Comparison of ENCODE assay signal across 25 mouse cellular contexts in the genomic region with DNA sequence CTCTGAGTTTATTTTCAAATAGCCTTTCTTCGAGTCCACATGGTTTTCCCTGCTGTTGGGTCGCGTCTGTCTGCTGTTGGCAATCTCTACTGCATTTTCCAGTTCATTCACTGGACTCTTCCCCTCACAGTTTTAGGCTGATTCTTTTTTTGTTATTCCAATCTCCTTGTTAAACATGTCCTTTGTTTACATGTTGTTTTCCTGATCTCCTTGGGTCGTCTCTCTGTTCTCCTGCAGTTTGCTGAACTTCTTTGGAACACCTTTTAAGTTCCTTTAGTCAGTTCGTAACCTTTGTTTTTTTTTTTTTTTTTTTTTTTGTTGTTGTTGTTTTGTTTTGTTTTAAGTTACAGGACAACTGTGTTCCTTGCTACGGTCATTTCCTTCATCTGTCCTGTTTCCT.
"Had no signal": no experiment of that assay in that cellular context is flagged by ENCODE, and none has a peak within 500 bp of the region (broad histone marks: within the 10 kb centered on the region; RNA-seq: fewer than 3 reads in every experiment).

No protein-coding gene starts in this region.

- H3K9ac ChIP-seq: embryonic facial prominence, embryonic 12.5 days; embryonic facial prominence, embryonic 13.5 days; embryonic facial prominence, embryonic 15.5 days; forebrain, embryonic 12.5 days; forebrain, embryonic 13.5 days; forebrain, embryonic 15.5 days; forebrain, postnatal 0 days had no signal

- H3K27me3 ChIP-seq: embryonic facial prominence, embryonic 12.5 days; embryonic facial prominence, embryonic 13.5 days; embryonic facial prominence, embryonic 15.5 days; forebrain, embryonic 12.5 days; forebrain, embryonic 13.5 days; forebrain, embryonic 15.5 days had no signal

- H3K27ac ChIP-seq: embryonic facial prominence, embryonic 10.5 days; embryonic facial prominence, embryonic 12.5 days; embryonic facial prominence, embryonic 13.5 days; embryonic facial prominence, embryonic 15.5 days; forebrain, embryonic 10.5 days; forebrain, embryonic 12.5 days; forebrain, embryonic 13.5 days; forebrain, embryonic 15.5 days; gastrocnemius, adult 2 months; heart, adult 2 months; heart, embryonic 10.5 days had no signal

- H3K4me1 ChIP-seq: embryonic facial prominence, embryonic 10.5 days; embryonic facial prominence, embryonic 12.5 days; embryonic facial prominence, embryonic 13.5 days; embryonic facial prominence, embryonic 15.5 days; forebrain, embryonic 10.5 days; forebrain, embryonic 12.5 days; forebrain, embryonic 13.5 days; forebrain, embryonic 15.5 days; heart, embryonic 10.5 days had no signal

- H3K36me3 ChIP-seq: embryonic facial prominence, embryonic 10.5 days; embryonic facial prominence, embryonic 12.5 days; embryonic facial prominence, embryonic 13.5 days; embryonic facial prominence, embryonic 15.5 days; forebrain, embryonic 10.5 days; forebrain, embryonic 12.5 days; forebrain, embryonic 15.5 days; heart, embryonic 10.5 days had no signal

- H3K9me3 ChIP-seq: embryonic facial prominence, embryonic 10.5 days; embryonic facial prominence, embryonic 12.5 days; embryonic facial prominence, embryonic 13.5 days; embryonic facial prominence, embryonic 15.5 days; forebrain, embryonic 10.5 days; forebrain, embryonic 12.5 days; forebrain, embryonic 13.5 days; forebrain, embryonic 15.5 days; heart, embryonic 10.5 days had no signal

- H3K4me2 ChIP-seq: embryonic facial prominence, embryonic 12.5 days; embryonic facial prominence, embryonic 13.5 days; embryonic facial prominence, embryonic 15.5 days; forebrain, embryonic 12.5 days; forebrain, embryonic 13.5 days; forebrain, embryonic 15.5 days had no signal

- ATAC-seq: forebrain, embryonic 13.5 days; forebrain, embryonic 14.5 days; forebrain, embryonic 15.5 days; forebrain, embryonic 16.5 days; forebrain, postnatal 0 days had no signal

- H3K4me3 ChIP-seq: embryonic facial prominence, embryonic 10.5 days; embryonic facial prominence, embryonic 12.5 days; embryonic facial prominence, embryonic 13.5 days; embryonic facial prominence, embryonic 15.5 days; erythroblast, embryonic 14.5 days; forebrain, embryonic 10.5 days; forebrain, embryonic 12.5 days; forebrain, embryonic 13.5 days; forebrain, embryonic 15.5 days; gastrocnemius, adult 2 months; heart, adult 2 months; heart, embryonic 10.5 days had no signal

- DNase-seq: cerebellum, postnatal 10 days; cerebellum, postnatal 14 days; cerebellum, postnatal 25 days; cerebellum, postnatal 36 days; embryo, embryonic 11 days; forebrain, postnatal 0 days; gastrocnemius, adult 2 months; gastrocnemius, postnatal 10 days; gastrocnemius, postnatal 14 days; gastrocnemius, postnatal 25 days; gastrocnemius, postnatal 36 days; heart, adult 18-20 months; heart, adult 2 months had no signal
